Mouse (Mus musculus) kidney, embryonic 16.5 days (tissue): Measurements from ENCODE around the gene Ralgds. TPM values are rescaled to one million over a fixed set of nuclear protein-coding genes. Genes with fewer than 3 reads are reported as not detected.
A peak's percentile ranks its signal among the peaks of the same experiment; 100 is the strongest.
"Not testable (repeated sequence)": the region's sequence is repeated elsewhere in the genome, so short reads cannot be mapped to it uniquely, and the experiment has no call there.

ENCODE experiments used
- ATAC-seq: fragments of 200-750 bp; cut with Nextera tagmentation; 2 replicates; pipeline ENCODE4 v1.8.0; 2017; ENCODE audit warnings: moderate TSS enrichment; ENCODE audit not compliant: low FRiP score, low TSS enrichment
- H3K27ac ChIP-seq: fragments of 300-500 bp; sonication (generic); 2 replicates; pipeline ENCODE4 v1.5.1; 2014; ENCODE audit warnings: low read length
- H3K27me3 ChIP-seq: fragments of 300-500 bp; sonication (generic); 2 replicates; pipeline ENCODE4 v1.6.1; 2014; ENCODE audit warnings: low read length, control low read depth, mixed read lengths; ENCODE audit not compliant: insufficient read depth
- H3K36me3 ChIP-seq: fragments of 300-500 bp; sonication (generic); 2 replicates; pipeline ENCODE4 v1.6.1; 2014; ENCODE audit warnings: low read length, control low read depth, mixed read lengths; ENCODE audit not compliant: insufficient read depth
- H3K4me1 ChIP-seq: fragments of 300-500 bp; sonication (generic); 2 replicates; pipeline ENCODE4 v1.6.1; 2014; ENCODE audit warnings: low read length, control low read depth, mixed read lengths; ENCODE audit not compliant: insufficient read depth
- H3K4me2 ChIP-seq: fragments of 300-500 bp; sonication (generic); replicated peaks from 2 replicates; pipeline ENCODE4 v1.6.1; 2014; ENCODE audit warnings: low read depth, low read length
- H3K4me3 ChIP-seq: fragments of 300-500 bp; sonication (generic); 2 replicates; pipeline ENCODE4 v1.5.1; 2014; ENCODE audit warnings: mild to moderate bottlenecking, low read length
- H3K9ac ChIP-seq: fragments of 300-500 bp; sonication (generic); replicated peaks from 2 replicates; pipeline ENCODE4 v1.6.1; 2014; ENCODE audit warnings: low read length
- H3K9me3 ChIP-seq: fragments of 300-500 bp; sonication (generic); 2 replicates; pipeline ENCODE4 v1.6.1; 2016; ENCODE audit warnings: low read length, control low read depth
- WGBS: fragments of 180-500 bp; shearing (Covaris S2); extraction: QIAGEN DNeasy Blood & Tissue Kit; methylation state at CpG from one replicate; pipeline ENCODE4 v1.1.7; 2014; 5-methylcytosine and 5-hydroxymethylcytosine counted together
- polyA plus RNA-seq: library from polyadenylated mRNA; unstranded; fragments of >200 nt; fragmentation: Nextera tagmentation; extraction: Ambion mirVana; gene quantifications from 2 replicates; pipeline ENCODE4 v1.2.1, GENCODE M21; 2015

The Ralgds gene
- polyA plus RNA-seq, 1 experiment from 2014 or later, result 28.7 TPM

GRCm38 (mm10) chr2:28477993-28478392, 34.9 kb upstream of the Ralgds start:
- WGBS, result 93% methylated on average over 5 of the region's 5 CpGs
- H3K4me1 ChIP-seq, H3K4me3 ChIP-seq, H3K27ac ChIP-seq, H3K4me2 ChIP-seq, H3K9ac ChIP-seq, ATAC-seq, H3K9me3 ChIP-seq, H3K27me3 ChIP-seq, H3K36me3 ChIP-seq: not testable (repeated sequence)

GRCm38 (mm10) chr2:28479208-28480204, 33.4 kb upstream of the Ralgds start:
- no peak overlapping the region for H3K9ac ChIP-seq
- no peaks in the 10 kb centered on the region for H3K27me3 ChIP-seq
- no peaks in the 10 kb centered on the region for H3K9me3 ChIP-seq
- H3K4me1 ChIP-seq, result no peaks in the 10 kb centered on the region
- no peak overlapping the region for H3K4me2 ChIP-seq
- H3K36me3 ChIP-seq, result no peaks in the 10 kb centered on the region
- ATAC-seq, result no peak
- WGBS, result 72% methylated on average over 20 of the region's 20 CpGs
- H3K27ac ChIP-seq, result no peak overlapping the region
- no peak overlapping the region for H3K4me3 ChIP-seq

GRCm38 (mm10) chr2:28483861-28484260, 29.1 kb upstream of the Ralgds start:
- no peaks in the 10 kb centered on the region for H3K9me3 ChIP-seq
- ATAC-seq, result no peak
- WGBS, result 57% methylated on average over 2 of the region's 2 CpGs
- no peak overlapping the region for H3K9ac ChIP-seq
- H3K27ac ChIP-seq, result no peak overlapping the region
- H3K27me3 ChIP-seq, result no peaks in the 10 kb centered on the region
- H3K4me3 ChIP-seq, result no peak overlapping the region
- no peak overlapping the region for H3K4me2 ChIP-seq
- no peaks in the 10 kb centered on the region for H3K4me1 ChIP-seq
- no peaks in the 10 kb centered on the region for H3K36me3 ChIP-seq

- ATAC-seq, result no peak
- H3K4me1 ChIP-seq, result peaks cover 6% of the 10 kb centered on the region; the same call in 1 of the 2 replicates
- WGBS, result 64% methylated on average over 2 of the region's 2 CpGs
Observed at GRCm38 (mm10) chr2:28494521-28494920, 18.4 kb upstream of the Ralgds start.

GRCm38 (mm10) chr2:28495207-28495756, 17.6 kb upstream of the Ralgds start:
- peak overlapping the region; percentile 30 for H3K4me2 ChIP-seq
- no peaks in the 10 kb centered on the region for H3K36me3 ChIP-seq
- no peak overlapping the region for H3K9ac ChIP-seq
- no peak for ATAC-seq
- H3K27me3 ChIP-seq, result no peaks in the 10 kb centered on the region
- 62% methylated on average over 14 of the region's 14 CpGs for WGBS
- H3K27ac ChIP-seq, result peak overlapping the region; percentile 78
- no peaks in the 10 kb centered on the region for H3K9me3 ChIP-seq
- peaks cover 6% of the 10 kb centered on the region; the same call in 1 of the 2 replicates for H3K4me1 ChIP-seq
- peak overlapping the region; percentile 7; the same call in 1 of the 2 replicates for H3K4me3 ChIP-seq

More at GRCm38 (mm10) chr2:28494521-28494920, 18.4 kb upstream of the Ralgds start:
- Histone ChIP-seq H3K27me3 (no peaks in the 10 kb centered on the region), H3K4me2 (no peak overlapping the region), H3K9me3 (no peaks in the 10 kb centered on the region), H3K4me3 (no peak overlapping the region), H3K9ac (no peak overlapping the region), H3K36me3 (no peaks in the 10 kb centered on the region), H3K27ac (0 out of 2 replicates have a peak overlapping the region, but pooled peaks have one; percentile 78)

GRCm38 (mm10) chr2:28495801-28496595, 16.9 kb upstream of the Ralgds start:
- Histone ChIP-seq H3K4me2 (peak overlapping the region; percentile 46), H3K27me3 (no peaks in the 10 kb centered on the region), H3K9ac (no peak overlapping the region), H3K9me3 (no peaks in the 10 kb centered on the region), H3K27ac (peak overlapping the region; percentile 78), H3K4me3 (peak overlapping the region; percentile 7; the same call in 1 of the 2 replicates), H3K36me3 (no peaks in the 10 kb centered on the region), H3K4me1 (peaks cover 6% of the 10 kb centered on the region; the same call in 1 of the 2 replicates)
- 61% methylated on average over 16 of the region's 16 CpGs for WGBS
- peak; percentile 74 for ATAC-seq

- Histone ChIP-seq H3K36me3 (no peaks in the 10 kb centered on the region), H3K27ac (peak within 1 kb of the TSS; percentile 78), H3K9me3 (no peaks in the 10 kb centered on the region), H3K9ac (peak within 1 kb of the TSS; percentile 52), H3K4me2 (peak within 1 kb of the TSS; percentile 46), H3K27me3 (no peaks in the 10 kb centered on the region), H3K4me3 (peak within 1 kb of the TSS; percentile 34), H3K4me1 (peaks cover 6% of the 10 kb centered on the region; the same call in 1 of the 2 replicates)
- whole genome bisulfite sequencing, result 50% methylated on average over 5 of the region's 5 CpGs
- ATAC-seq, result peak; percentile 83
Observed at GRCm38 (mm10) chr2:28496671-28497070, 16.3 kb upstream of the Ralgds start, which contains the start of gene Gbgt1. Gbgt1 (plus strand) TSS chr2:28496891.

GRCm38 (mm10) chr2:28497561-28497960, 15.4 kb upstream of the Ralgds start:
- peak overlapping the region; percentile 78 for H3K27ac ChIP-seq
- WGBS, result 78% methylated on average over 5 of the region's 5 CpGs
- no peaks in the 10 kb centered on the region for H3K36me3 ChIP-seq

GRCm38 (mm10) chr2:28498431-28498830, 14.5 kb upstream of the Ralgds start:
- no peaks in the 10 kb centered on the region for H3K36me3 ChIP-seq
- 80% methylated on average over 4 of the region's 4 CpGs for WGBS
- peak overlapping the region; percentile 46; the same call in 1 of the 2 replicates for H3K4me2 ChIP-seq

More at GRCm38 (mm10) chr2:28497561-28497960, 15.4 kb upstream of the Ralgds start:
- peak overlapping the region; percentile 34 for H3K4me3 ChIP-seq
- ATAC-seq, result no peak
- H3K27me3 ChIP-seq, result no peaks in the 10 kb centered on the region
- H3K9me3 ChIP-seq, result no peaks in the 10 kb centered on the region
- peak overlapping the region; percentile 46 for H3K4me2 ChIP-seq
- H3K9ac ChIP-seq, result peak overlapping the region; percentile 52; the same call in 1 of the 2 replicates
- H3K4me1 ChIP-seq, result peaks cover 6% of the 10 kb centered on the region; the same call in 1 of the 2 replicates

More at GRCm38 (mm10) chr2:28498431-28498830, 14.5 kb upstream of the Ralgds start:
- Histone ChIP-seq H3K4me3 (no peak overlapping the region), H3K9me3 (no peaks in the 10 kb centered on the region), H3K27ac (no peak overlapping the region), H3K9ac (no peak overlapping the region), H3K27me3 (no peaks in the 10 kb centered on the region), H3K4me1 (peaks cover 6% of the 10 kb centered on the region; the same call in 1 of the 2 replicates)
- ATAC-seq, result no peak
